Mouse (Mus musculus) layer of hippocampus, postnatal 36 days (tissue): ENCODE measurements at regions not wholly inside any gene's neighbourhood (a gene's known extent, or its start where the extent isn't known, plus 50 kb on each side); places are given as distances from the start of the nearest gene placed in this dataset.

Source experiments
- DNase-seq, 2 experiments: peaks; one replicate each; pipeline ENCODE4 v3.0.0; 2022

DNA sequence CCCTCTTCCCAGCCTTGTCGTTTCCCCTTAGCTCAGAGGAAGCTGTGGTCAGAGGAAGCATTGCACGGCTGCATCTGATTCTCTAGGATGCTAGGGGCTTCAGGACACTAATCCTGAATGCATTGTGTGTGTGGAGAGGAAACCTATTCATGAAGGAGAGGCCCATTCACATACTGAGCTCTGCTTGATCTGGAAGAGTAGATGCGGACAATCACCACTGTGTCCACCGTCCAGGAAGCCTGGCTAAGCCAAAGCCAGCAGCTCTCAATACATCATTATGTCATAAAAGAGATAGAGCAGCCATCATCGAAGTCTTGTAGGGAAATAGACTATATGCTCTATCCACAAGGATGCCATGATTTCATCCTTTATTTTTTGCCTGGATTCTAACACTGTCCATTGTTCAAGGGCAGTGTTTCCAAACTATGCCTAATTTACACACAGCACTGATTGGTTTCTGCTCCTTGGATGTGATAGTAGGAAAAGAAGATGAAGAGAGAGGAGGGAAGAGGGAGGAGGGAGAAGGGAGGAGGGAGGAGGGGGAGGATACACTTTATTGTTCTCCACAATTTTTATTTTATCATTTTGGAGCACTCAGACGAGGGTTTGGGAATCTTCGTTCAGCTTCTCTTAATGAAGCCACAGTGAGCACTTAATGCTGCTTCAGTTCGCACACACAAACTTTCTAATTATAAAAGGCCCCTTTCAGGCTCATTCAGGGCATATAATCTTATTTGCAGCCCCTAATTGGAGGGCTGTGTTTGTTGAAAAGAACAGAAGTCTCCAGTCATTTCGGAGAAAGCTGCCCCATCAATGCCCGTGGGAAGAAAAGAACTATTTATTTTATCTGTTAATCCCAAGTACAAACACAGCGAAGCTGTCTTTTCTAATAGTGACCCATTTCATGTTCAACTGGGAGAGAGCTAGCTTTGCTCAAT is 195.0 kb downstream of the Pdgfra start:
- no peak for DNase-seq

DNA sequence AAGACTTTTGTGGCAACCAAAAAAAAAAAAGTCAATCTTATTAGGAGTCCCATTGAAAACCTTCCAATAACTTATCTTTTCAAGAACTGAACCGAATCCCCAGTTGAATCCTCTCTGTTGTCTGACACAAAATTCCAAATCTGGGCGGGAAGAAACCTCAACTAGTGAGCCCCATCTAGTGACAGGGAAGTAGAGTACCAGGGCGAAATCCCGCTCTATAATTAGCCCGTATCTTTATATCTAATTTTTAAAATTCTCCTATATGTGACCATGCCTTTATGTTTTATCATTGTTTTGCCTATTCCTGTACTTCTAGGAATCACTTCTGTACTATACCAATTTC is 195.7 kb downstream of the Pdgfra start:
- peak in 1 of 2 experiments; percentile 7 for DNase-seq

DNA sequence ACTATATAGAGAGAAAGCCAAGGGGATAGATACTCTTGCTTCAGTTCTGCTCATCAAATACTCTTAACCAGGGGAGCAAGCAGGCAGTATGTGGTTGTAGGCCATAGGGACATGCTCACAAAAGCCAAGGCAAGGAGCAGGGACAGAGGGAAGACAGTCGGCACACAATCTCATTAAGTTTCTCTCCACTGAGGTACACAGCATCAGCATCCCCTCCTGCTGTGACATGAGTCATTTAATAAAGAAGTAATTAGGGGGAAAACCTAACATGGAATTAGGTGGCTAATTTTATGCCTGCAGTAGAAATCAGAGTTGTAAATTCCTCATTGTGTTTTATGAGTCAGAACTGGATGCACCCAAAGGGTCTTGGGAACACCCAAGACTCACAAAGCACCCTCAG is 203.2 kb downstream of the Pdgfra start:
- DNase-seq = no peak

DNA sequence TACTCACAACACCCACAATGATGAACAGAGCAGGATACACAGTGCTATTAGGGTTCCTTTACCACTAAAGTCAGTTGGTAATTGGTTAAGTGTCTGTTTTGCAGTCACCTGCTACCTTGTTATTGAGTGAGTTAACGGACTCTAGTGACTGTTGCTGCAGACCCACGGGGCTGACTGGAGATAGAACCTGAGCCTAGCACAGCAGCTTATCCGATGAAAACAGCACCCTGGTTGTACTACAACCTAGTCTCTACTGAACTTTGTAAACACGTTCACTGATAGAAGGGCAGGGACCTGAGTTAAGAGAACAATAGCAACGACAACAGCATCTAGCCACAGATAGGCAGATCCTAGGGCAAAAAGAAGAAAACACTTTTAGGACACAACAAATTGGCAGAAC is 206.8 kb downstream of the Pdgfra start:
- no peak for DNase-seq

DNA sequence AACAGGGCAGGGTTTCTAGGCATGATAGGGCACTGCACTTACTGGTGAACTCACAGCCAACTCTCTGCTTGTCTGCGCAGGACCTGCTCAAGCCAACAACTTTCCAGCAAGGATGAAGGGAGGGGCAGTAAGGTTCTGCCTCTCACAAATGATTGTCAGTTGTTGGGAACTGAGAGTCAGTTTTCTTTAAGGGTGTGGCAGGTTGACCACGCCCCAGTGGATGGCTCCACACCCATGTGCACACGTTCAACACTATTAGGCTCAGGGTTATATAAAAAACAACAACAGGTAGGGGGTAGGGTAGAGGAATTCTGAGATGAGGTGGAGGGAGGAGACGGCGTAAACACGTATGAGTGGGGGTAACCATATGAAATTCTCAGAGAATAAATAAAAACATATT is 210.9 kb upstream of the Kit start:
- no peak for DNase-seq

DNA sequence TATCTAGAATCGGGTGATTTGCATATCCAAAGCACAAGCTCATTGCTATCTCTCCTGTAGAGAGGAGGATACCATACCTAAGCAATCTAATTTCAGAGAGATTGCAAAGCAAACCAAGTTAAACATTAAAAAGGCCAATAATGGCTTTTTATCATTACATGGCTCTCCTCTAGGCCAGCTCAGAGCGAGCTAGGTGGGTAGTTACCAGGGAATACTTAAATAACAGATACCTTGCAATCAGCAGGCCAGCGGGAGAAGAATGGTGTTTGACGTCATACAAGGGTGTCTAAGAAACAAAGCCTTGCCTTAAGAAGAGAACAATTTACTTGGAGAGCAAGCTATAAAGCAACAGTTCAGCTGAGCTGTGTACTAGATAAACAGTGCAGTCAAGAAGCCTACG is 207.4 kb upstream of the Kit start:
- no peak for DNase-seq

DNA sequence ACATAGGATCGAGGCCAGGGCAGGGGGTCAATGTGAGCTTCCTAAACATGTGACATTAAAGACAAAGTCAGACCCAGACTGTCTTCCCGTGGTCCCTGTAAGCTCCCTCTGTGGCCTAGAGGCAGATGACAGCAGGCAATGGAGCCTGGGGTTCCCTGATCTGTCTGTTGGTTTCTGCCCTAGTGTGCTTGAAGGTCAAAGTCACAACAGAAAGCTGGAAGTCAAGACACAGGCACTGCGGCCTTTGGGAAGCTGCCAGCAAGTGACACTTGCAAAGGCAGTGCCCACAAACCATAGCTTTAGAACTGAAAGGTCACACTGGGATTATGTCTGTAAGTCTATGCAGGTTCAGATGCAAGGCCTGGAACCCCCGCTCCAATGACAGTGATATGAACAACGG is 206.0 kb upstream of the Kit start:
- no peak for DNase-seq

DNA sequence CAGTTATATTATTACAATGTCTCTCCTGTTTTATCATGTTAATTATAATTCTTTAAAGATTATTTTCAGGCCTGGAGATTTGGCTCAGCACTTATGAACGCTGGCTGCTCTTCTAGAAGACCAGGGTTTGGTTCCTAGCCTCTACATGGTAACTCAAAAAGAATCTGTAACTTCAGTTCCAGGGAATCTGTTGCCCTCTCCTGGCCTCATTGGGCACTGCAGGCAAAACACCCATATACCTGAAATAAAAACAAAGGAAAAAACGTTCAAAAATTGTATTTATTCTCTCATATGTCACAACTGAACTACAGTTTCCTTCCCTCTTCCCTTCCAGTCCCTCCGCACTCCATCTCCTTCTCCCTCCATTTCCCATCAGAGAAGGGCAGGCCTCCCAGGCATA is 201.9 kb upstream of the Kit start:
- DNase-seq = no peak

DNA sequence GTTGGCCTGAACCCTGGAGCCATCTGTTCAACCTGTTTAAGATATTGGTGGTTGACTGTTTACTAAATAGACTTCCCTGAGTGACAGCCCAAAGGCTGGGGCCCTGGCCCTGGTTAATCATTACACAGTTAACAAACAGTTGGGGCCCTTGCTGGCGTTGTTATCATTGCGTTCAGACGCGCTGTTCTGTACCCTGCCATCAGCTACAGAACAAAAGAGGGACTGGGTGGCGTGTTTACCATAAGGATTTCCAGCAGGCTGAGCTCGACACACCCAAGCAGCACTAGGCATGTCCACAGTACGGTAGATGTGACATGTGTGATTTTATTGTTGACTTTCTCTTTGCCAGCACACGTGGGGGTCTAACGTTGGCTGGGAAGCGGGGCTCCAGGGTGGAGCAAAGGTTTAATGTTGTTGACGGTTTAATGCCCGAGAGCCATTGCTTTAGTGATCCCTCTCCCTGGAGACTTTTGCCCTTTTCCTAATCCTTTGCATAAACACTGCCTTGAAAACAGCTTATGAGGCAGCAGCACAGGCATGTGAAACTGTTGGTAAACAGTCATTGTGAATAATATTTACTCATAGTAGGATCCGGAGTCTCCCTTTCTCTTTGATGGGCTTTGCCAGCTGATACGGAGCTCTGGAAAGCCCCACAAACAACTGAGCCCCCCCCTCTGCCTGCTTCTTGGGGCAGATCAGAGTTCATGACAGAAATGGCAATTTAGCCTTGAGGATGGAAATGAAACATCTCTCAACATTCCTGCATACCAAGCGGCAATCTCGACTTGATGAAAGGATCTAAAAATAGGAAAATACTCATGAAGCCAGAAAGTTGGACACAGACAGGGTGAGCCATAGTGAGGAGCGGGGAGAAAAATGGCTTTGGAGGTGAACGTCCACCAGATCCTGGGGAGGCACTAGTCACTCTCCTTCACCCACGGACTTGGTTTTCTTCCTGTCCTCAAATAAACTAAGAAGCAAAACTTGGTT is 197.1 kb upstream of the Kit start:
- DNase-seq = no peak

DNA sequence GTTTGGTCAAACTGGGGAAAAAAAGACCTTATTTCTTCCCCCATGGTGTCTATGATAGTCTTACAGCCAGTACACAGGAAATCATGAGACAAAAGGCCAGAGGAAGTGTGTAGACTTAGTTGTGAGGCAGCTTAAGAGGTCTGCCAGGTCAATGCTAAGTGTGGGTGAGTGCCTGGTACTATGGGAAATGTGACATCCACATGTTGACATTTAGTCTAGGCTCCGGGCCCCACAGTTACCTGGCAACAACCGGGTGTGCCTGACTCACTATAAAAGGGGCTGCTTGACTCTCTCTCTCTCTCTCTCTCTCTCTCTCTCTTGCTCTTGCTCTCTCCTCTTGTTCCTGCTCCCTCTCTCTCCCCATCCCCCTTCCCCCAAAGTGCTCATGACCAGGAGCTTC is 196.1 kb upstream of the Kit start:
- DNase-seq = no peak

DNA sequence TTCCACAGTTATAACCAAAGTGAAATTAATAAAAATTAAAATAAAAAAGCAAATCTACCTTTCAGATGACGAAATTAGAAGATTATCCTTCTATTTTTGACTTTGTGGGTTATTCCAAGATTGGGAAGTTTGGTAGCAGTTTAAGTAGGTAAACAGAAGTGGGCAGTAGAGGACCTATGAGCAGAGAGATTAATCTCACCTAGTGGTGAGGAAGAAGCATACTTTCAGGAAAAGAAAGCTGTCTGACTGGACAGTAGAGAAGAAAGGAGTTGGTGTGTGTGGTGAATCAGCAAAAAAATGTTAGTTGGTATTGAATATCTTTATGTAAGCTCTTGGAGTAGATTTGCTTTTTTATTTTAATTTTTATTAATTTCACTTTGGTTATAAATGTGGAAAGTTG is 194.4 kb upstream of the Kit start:
- no peak for DNase-seq

DNA sequence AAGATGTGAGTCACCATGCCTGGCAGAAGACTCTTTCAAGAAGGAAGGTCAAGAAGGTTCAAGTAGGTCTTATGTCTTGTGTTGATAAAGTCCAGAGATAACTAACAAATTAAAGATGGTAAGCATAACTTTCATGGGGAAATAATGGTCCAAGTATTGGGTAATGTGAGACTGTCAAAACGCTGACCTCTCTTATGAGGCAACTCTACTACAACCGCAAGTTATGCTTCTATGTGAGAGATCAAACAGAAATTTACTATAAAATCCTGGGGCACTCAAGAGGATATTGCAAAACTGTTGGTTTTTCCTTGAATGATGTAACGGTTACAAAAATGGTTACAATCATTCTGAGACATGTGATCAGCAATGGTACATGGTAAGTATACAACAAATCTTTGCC is 192.6 kb upstream of the Kit start:
- no peak for DNase-seq

DNA sequence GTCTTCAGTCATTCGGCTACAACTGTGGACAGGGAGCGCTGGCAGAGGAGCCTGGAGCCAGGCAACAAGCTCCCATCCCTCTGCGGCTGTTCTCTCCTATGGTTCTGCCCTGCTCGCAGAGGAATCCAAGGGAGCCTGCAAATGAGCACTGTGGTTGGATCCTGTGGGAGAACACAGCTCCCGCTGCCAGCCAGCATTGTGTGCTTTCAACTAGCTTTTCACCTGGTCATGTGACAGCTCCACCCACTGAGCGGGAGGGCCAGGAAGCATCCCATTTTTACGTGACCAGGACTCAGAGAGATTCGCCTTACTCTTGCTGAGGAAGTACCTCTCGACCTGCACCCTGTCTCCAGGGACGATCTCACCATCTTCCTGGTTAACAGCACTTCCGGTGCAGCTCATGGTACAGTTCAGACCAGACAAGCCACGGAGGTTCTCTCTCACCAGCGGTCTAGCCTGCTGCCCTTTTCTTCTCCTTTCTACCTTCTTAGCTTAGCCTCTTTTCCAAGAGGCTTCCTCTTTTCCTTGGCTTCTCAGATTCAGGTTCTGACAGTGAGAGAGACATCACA is 186.7 kb upstream of the Kit start:
- DNase-seq = peak; percentile 24 to 32

DNA sequence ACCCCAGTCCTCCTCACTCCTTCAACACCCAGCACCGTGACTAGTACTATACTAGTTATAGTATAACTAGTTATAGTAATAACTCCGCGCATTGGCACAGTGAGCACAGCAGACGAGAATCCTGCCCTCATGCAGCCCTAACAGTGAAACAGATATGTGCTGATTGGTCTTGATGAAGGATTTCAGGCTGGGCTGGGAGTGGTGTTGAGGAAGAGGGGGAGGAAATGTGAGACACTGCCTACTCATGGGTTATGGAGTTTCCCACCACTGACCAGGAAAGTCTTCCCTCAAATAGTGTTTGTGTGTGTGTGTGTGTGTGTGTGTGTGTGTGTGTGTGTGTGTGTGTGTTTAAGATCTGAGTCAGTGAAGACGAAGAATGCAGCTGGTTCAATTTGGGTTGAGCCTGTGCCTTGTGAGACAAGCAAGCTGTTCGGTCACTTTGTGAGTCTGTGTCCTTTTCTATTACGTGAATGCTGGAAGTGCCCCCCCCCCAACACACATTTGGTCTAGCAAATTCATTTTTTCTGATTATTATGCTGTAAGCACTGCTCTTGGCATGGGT is 185.9 kb upstream of the Kit start:
- no peak for DNase-seq

DNA sequence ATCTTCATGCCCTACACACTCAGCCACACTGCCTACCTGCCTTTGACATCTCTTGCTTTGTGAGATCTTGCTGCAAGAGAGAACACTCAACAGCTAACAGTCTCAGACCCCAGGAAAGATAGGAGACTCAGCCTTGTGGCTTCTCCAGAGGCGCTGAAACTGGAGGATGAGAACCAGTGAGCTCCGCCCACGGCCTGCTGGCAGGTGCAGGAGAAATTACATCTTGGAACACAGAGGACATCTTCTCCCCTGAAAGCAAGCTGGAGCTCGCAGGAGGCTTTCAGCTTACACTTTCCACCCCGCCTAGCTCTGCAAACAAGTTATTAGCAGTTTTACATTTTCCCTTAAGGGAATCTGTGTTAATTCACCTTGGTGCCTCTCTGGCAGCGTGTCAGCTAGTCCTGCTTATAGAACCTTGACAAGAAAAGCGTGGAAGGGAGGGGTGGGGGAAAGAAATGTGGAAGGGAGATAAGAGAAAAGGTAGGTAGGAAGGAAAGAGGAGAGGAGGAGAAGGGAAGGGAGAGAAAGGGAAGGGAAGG is 185.2 kb upstream of the Kit start:
- no peak for DNase-seq

DNA sequence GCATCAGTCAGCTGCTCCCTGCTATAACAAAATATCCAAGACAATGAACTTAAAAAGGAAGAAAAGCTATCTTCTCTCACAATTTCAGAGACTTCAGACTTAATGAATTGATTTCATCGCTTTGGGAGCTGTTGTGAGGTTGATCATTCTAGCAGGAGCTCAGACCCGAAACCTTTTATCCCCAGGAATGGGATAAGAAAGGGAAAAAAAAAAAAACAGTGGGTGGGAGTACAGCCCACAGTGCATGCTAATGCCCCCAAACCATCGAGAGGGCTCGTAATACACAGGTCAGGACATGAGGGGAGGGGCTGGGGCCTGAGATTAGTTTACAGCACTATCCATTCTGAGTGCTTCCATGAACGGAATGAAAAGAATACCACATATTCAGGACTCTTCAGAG is 175.9 kb upstream of the Kit start:
- DNase-seq = no peak

DNA sequence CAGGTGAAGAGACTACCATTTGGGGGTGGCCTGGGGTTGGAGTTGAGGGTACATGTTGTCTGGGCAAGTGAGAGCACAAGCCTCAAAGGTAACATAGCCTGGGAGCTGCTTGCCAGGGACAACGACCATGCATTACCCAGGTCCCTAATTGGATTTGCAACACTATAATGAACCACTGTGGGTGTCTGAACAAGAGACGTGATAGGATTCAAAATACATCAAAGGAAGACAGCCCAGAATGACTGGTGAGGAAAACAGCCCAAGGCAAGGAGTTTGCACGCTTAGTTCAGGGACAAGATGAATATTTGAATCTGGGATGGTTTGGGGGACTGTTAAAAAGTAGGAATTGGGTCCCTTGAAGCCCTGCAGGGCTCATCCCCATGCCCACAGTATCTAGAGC is 173.0 kb upstream of the Kit start:
- no peak for DNase-seq

DNA sequence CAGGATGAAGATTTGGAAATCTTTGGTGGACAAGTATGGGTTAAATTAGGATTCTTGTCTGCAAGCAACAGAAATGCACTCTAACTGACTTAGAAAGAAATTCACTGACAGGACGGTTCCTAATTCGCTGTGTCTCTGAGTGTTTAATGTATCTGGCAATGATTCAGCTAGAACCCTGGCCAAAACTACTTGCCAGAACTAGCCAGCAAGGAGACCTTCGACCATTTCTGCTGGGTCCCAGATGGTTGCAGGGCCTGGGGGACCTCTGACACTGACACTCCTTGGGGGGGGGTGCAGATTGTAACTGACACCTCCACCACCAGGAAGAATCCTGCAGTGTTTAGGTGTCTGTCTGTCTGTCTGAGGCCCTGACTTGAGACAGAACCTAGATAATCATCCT is 172.1 kb upstream of the Kit start:
- DNase-seq = no peak

DNA sequence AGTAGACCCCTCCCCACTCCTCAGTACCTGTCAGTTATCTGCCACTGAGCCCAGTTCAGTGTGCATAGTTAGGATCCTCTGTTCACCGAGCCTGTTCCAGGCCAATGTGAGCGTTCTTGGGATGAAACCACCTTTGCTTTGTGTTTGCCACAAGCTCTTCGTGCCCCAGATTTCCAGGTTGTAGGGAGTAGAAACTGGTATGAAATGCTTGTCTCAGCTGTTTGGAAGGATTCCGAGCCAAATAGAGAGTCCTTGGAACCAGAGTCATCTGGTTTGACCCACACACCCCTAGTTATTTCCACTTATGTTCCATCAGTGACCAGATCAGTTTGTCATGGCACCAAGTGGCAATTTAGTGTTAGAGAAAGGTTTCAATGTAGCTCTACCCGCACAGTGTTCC is 171.2 kb upstream of the Kit start:
- DNase-seq = no peak

DNA sequence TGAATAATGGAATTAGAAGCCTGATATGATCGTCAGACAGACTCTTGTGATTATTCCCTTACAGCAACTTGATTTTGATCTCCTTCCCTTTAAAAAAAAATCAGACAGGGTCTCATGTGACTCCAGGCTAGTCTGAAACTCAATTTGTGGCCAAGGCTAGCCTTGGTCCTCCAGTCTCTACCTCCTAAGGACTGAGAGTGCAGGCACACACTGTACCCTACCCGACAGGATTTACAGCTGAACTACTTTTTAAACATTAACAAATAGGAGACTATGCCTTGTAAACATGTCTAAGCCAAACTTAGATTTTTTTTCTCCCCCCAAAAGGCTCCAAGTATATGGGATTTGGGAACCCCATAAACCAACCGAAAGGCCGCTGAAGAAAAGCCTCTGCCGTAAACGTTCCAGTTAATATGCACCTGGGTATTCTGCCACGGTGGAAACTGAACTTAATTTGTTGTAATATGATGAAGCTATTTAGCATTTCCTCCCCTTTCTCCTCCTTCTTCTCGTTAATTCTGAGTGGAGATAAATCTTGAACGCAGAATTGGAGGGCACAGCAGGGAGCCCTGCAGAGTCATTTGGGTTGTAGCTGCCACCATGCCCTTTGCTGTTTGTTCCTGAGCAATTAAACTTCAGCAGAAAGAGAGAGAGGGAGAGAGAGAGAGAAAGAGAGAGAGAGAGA is 170.0 kb upstream of the Kit start:
- DNase-seq = no peak

DNA sequence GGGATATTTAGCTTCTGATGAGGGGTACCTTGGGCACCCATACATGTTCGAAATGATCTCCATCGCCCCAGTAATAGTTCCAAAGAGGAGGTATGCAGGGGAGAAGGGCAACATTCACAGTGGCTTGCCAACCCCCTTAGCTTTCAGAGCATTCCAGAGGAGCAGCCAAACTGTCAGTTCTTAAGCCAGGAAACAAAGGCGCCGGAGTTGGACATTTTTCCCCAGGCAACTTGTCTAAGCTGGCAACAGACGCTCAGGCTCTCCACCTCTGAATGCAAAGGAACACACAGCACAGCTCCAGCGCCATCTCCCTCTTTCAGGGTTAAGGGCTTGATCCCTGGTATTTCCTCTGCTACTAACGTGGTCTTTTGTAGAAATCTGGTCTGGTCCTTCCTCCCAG is 169.2 kb upstream of the Kit start:
- no peak for DNase-seq

DNA sequence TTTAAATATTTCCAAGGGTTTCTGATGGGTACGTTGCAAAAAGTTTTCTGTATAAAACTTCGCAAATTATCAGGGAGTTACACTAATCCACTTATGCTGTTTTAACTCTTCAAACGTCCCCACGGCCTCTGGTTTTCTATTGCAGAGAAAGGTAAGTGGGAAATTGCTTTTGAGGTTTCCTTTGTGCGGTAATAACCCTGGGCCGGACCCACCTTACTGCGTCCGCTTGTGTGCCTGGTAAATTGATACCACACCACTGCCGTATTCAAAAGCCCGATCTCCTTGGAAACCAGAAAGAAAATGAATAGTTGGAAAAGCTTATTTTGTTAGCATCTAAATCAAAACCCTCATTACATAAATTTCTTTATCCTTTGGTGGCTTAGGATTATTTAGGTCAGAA is 167.0 kb upstream of the Kit start:
- no peak for DNase-seq
